Mouse (Mus musculus) hindbrain, embryonic 10.5 days (tissue): ENCODE measurements at regions not wholly inside any gene's neighbourhood (a gene's known extent, or its start where the extent isn't known, plus 50 kb on each side); places are given as distances from the start of the nearest gene placed in this dataset.

ENCODE experiments used
- DNase-seq: peaks from one replicate; pipeline ENCODE4 v3.0.0-alpha.2; 2017; ENCODE audit warnings: low spot score
- H3K27ac ChIP-seq: fragments of 300-500 bp; sonication (generic); 2 replicates; pipeline ENCODE4 v1.5.1; 2016; ENCODE audit warnings: mild to moderate bottlenecking, moderate library complexity
- H3K27me3 ChIP-seq: fragments of 300-500 bp; sonication (generic); 2 replicates; pipeline ENCODE4 v1.6.1; 2016; ENCODE audit warnings: mild to moderate bottlenecking; ENCODE audit not compliant: poor library complexity, insufficient read depth, severe bottlenecking
- H3K36me3 ChIP-seq: fragments of 300-500 bp; sonication (generic); 2 replicates; pipeline ENCODE4 v1.6.1; 2016; ENCODE audit warnings: mild to moderate bottlenecking, moderate library complexity
- H3K4me1 ChIP-seq: fragments of 300-500 bp; sonication (generic); replicated peaks from 2 replicates; pipeline ENCODE4 v1.6.1; 2016; ENCODE audit warnings: mild to moderate bottlenecking
- H3K4me3 ChIP-seq: fragments of 300-500 bp; sonication (generic); 2 replicates; pipeline ENCODE4 v1.5.1; 2016; ENCODE audit warnings: mild to moderate bottlenecking, moderate library complexity
- H3K9me3 ChIP-seq: fragments of 300-500 bp; sonication (generic); 2 replicates; pipeline ENCODE4 v1.6.1; 2016; ENCODE audit warnings: mild to moderate bottlenecking, moderate library complexity
- WGBS: fragments of 180-500 bp; shearing (Covaris S2); methylation state at CpG from one replicate; pipeline ENCODE4 v1.1.7; 2016; 5-methylcytosine and 5-hydroxymethylcytosine counted together

DNA sequence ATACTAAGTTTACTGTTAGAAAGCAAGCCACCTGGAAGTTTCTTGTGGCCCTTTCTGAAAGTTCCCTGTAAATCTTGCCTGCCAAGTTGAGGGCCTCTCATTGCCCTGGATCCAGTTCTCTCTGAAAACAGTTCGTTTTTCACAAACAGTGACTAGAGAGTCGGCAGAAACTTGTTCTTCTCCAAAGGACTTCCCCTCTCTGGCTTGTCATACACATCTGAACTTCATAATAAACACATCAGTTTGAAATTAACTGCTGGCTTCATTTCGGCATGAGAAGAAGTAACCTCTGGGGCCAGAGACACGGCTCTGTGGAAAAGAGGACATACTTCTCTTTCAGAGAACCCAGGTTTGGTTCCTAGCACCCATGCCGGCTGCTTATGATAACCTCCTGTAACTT, 110.4 kb upstream of the Sox4 start:
- Histone ChIP-seq H3K4me1 (no peaks in the 10 kb centered on the region), H3K9me3 (no peaks in the 10 kb centered on the region), H3K27ac (no peak overlapping the region), H3K27me3 (no peaks in the 10 kb centered on the region), H3K36me3 (no peaks in the 10 kb centered on the region), H3K4me3 (no peak overlapping the region)
- 87% methylated on average over 5 of the region's 5 CpGs for WGBS
- no peak for DNase-seq

DNA sequence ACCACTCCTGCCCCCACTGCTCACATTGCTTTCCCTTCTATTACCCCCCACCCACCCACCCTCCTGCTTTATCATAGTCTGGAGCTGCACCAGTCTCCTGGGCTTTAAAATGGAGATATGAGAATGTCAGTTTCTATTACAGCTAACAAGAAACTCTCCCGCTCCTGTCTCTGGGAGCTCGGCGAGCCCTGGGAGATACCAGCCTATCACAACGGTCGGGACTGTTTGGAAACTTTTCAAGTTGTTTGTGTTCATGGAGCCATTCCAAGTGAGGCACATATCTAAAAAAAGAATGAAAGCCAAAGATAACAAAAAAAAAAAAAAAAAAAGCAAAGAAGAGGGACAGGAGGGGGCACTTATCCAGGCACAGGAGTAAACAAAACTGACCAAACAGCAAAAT, 105.2 kb upstream of the Sox4 start:
- Histone ChIP-seq H3K4me1 (no peaks in the 10 kb centered on the region), H3K36me3 (no peaks in the 10 kb centered on the region), H3K4me3 (no peak overlapping the region), H3K27me3 (no peaks in the 10 kb centered on the region), H3K9me3 (no peaks in the 10 kb centered on the region), H3K27ac (no peak overlapping the region)
- 89% methylated on average over 5 of the region's 5 CpGs for WGBS
- no peak for DNase-seq

DNA sequence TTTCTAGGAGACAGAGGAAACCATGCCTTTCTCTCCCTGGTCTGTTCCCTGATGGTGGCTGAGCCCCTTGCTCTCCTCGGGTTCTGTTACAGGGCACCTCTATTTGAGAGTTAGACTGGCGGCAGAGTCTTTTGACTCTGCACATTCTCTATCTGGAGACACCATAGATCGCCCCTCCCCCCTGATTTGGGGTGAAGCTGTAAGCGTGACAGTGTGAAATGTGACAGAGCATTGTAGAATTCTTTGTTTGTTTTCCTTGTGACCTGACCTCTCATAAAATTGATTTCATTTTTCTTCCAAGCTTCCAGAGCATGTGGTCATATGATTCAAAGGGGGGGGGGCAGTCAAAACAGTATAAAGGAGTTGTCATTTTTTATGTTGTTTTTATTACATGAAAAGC, 96.2 kb upstream of the Sox4 start:
- Histone ChIP-seq H3K36me3 (no peaks in the 10 kb centered on the region), H3K27me3 (no peaks in the 10 kb centered on the region), H3K4me3 (no peak overlapping the region), H3K9me3 (no peaks in the 10 kb centered on the region), H3K27ac (no peak overlapping the region), H3K4me1 (peaks cover 13% of the 10 kb centered on the region)
- no peak for DNase-seq
- WGBS, result 38% methylated on average over 4 of the region's 4 CpGs

DNA sequence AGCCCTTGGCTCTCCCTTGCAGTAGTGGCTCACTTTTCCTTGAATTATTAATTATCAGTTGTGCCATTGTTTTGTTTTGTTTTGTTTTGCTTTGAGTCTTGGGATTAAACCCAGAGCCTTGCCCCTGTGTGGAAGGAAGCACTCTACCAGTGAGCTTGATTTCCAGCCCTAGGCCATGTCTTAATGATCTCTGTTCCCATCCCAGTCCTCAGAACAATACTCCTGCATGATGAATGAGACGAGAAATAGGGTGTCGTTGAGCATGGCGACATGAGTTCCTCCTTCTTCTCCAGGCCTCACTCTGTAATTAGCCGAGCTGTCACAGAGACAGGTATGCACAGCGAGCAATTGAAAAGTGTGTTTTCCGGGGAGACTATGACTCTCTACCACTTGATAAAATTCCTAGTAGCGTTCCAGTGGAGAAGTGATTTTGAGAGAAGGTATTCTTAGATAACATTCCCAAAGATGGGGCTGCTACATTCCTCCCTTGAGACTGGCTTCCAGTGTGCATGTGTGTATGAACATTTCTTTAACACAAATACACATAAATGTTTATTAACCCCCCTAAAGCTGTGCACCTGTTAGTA, 95.6 kb upstream of the Sox4 start:
- Histone ChIP-seq H3K4me1 (peaks cover 13% of the 10 kb centered on the region), H3K36me3 (no peaks in the 10 kb centered on the region), H3K27me3 (no peaks in the 10 kb centered on the region), H3K27ac (no peak overlapping the region), H3K4me3 (no peak overlapping the region), H3K9me3 (no peaks in the 10 kb centered on the region)
- WGBS, result 67% methylated on average over 7 of the region's 7 CpGs
- no peak for DNase-seq

DNA sequence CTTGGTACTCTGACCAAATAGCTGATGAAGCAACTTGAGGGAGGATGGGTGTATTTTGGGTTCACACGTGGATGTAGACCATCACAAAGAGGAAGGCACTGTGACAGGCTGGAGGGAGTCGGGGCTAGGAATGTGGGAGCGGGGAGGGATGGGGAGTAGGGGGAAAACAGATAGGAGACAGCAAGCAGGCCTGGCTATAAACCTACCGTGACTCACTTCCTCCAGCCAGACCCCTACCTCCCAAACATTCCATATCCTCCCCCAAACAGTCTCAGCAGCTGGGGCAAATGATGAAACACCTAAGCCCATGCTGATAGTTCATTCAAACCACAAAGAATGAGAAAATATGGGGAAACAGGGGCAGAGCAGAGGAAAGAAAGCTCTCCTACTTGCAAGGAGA, 91.1 kb upstream of the Sox4 start:
- Histone ChIP-seq H3K27ac (no peak overlapping the region), H3K27me3 (no peaks in the 10 kb centered on the region), H3K9me3 (0 out of 2 replicates have a peak, but pooled peaks cover 3% of the 10 kb centered on the region), H3K36me3 (no peaks in the 10 kb centered on the region), H3K4me1 (peaks cover 15% of the 10 kb centered on the region), H3K4me3 (no peak overlapping the region)
- 60% methylated on average over 4 of the region's 4 CpGs for WGBS
- no peak for DNase-seq

DNA sequence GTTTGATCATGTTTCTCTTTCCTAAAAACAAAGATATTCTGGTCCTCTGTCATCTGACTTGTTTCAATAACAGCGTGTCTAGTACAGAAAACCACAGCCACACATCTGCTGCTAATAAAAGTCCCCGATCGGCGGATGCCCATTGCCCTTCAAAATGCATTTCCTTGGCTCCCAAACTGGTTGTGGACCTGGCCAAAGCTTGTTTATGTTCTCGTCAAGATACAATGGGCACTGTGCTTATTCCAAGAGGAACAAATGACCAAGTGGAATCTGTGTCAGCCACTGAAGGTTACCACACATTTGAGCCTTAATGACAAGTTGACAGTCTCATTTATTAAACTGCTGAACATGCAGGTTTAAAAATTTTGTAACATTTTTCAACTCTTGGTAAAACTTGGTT, 86.8 kb upstream of the Sox4 start:
- Histone ChIP-seq H3K4me3 (no peak overlapping the region), H3K27me3 (no peaks in the 10 kb centered on the region), H3K4me1 (peaks cover 5% of the 10 kb centered on the region; the same call in 1 of the 2 replicates), H3K27ac (no peak overlapping the region), H3K36me3 (no peaks in the 10 kb centered on the region), H3K9me3 (0 out of 2 replicates have a peak, but pooled peaks cover 3% of the 10 kb centered on the region)
- no peak for DNase-seq
- WGBS, result 78% methylated on average over 5 of the region's 5 CpGs

DNA sequence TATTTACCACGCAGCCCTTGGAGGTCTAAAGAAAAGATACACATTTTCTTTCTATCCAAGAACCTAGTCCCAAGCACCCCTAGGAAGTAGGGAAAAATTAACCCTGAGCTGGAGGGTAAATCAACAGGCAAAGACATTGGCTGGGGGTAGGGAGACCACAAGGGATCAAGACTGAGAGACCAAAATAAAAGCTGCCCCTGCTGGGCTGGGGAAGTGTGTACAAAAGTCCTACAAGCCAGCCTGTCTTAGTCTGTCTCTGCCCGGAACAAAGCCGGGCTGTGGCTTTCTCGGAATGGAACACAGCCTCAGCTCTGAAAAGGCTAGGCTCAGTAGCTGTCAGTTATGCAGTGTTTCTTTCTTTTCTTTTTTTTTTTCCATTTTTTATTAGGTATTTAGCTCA, 81.4 kb upstream of the Sox4 start:
- no peak overlapping the region for H3K4me3 ChIP-seq
- H3K36me3 ChIP-seq, result no peaks in the 10 kb centered on the region
- 0 out of 2 replicates have a peak, but pooled peaks cover 3% of the 10 kb centered on the region for H3K9me3 ChIP-seq
- H3K4me1 ChIP-seq, result peaks cover 15% of the 10 kb centered on the region
- H3K27ac ChIP-seq, result peak overlapping the region; percentile 73
- no peaks in the 10 kb centered on the region for H3K27me3 ChIP-seq
- DNase-seq, result no peak
- 24% methylated on average over 4 of the region's 4 CpGs for WGBS

DNA sequence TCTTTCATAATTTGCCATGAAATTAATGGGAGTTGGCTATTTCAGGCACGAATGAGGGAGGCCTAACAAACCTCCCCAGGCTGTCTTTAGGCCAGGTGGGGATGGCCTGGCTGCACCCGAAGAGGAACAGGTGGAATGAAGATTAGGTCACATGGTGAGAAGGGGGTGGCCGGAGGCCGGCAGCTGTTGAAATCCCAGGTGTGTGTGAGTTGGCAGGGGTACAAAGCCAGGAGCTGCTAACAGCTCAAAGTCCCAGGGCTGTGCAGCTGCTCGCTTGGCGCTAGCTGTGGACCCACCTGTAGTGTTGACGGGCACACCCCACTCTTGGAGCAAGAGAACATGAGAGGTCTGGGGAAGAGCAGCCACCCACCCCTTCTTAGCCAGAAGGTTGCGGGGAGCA, 80.9 kb upstream of the Sox4 start:
- Histone ChIP-seq H3K27ac (peak overlapping the region; percentile 73), H3K4me1 (peaks cover 15% of the 10 kb centered on the region), H3K27me3 (no peaks in the 10 kb centered on the region), H3K9me3 (no peaks in the 10 kb centered on the region), H3K36me3 (no peaks in the 10 kb centered on the region), H3K4me3 (no peak overlapping the region)
- DNase-seq, result no peak
- 62% methylated on average over 8 of the region's 8 CpGs for WGBS

DNA sequence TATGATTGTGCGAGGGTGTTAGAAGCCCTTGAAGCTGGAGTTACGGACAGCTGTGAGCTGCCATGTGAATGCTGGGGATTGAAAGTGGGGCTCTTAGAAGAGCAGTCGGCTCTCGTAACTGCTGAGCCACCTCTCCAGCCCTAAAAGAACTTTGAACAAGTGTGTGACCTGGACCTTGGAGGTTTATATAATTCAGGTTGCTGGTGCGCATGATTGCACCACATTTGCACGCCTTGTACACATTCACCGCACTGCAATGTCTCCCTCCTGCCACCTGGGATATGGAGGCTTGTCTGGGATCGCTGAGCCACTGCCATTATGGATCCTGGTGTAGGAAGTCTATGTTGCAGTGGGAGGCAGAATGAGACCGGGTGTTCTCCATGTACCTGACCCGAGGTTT, 73.6 kb upstream of the Sox4 start:
- no peak for DNase-seq
- Histone ChIP-seq H3K27ac (no peak overlapping the region), H3K27me3 (no peaks in the 10 kb centered on the region), H3K36me3 (no peaks in the 10 kb centered on the region), H3K9me3 (no peaks in the 10 kb centered on the region), H3K4me1 (no peaks in the 10 kb centered on the region), H3K4me3 (no peak overlapping the region)
- 95% methylated on average over 10 of the region's 10 CpGs for WGBS

DNA sequence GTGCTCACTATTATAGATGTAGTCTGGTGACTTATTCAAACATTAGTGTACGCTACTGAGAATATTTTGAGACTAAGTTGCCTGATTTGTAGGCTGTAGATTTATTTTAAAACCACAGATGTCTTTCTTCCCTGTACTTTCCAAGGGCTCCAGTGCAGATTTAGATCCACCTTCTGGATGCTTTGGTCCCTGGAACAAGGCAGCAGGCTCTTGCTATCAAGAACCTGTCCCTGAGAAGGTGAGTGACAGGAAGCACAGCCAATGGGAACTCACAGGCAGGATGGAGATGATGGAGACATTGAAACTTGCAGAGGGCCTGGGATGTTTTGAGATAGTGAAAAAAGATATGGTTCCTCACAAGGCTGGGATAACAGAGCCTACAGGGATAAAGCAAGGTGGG, 70.0 kb upstream of the Sox4 start:
- no peaks in the 10 kb centered on the region for H3K4me1 ChIP-seq
- no peak for DNase-seq
- WGBS, result 97% methylated on average over 1 of the region's 1 CpGs
- no peaks in the 10 kb centered on the region for H3K9me3 ChIP-seq
- H3K4me3 ChIP-seq, result no peak overlapping the region
- H3K27me3 ChIP-seq, result no peaks in the 10 kb centered on the region
- H3K27ac ChIP-seq, result no peak overlapping the region
- H3K36me3 ChIP-seq, result no peaks in the 10 kb centered on the region

DNA sequence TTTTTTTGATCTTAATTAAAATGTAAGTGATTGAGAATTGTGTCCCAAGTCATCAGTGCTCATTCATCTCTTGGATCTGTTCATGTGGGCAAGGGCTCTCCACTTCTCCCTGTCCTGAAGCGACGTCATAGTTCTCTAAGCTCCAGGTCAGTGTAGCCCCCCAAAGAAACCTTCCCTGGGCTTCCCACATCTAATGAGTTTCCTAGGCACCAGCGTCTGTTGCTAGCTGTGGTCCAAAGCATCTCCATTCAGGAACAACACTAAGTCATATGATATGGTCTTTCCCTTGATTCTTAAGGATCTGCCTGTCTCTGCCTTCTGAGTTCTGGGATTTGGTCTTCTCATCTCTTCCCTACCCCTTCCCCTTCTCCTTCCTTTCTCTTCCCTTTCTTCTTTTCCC, 66.3 kb upstream of the Sox4 start:
- H3K4me1 ChIP-seq, result peaks cover 17% of the 10 kb centered on the region
- no peak for DNase-seq
- 94% methylated on average over 3 of the region's 3 CpGs for WGBS

DNA sequence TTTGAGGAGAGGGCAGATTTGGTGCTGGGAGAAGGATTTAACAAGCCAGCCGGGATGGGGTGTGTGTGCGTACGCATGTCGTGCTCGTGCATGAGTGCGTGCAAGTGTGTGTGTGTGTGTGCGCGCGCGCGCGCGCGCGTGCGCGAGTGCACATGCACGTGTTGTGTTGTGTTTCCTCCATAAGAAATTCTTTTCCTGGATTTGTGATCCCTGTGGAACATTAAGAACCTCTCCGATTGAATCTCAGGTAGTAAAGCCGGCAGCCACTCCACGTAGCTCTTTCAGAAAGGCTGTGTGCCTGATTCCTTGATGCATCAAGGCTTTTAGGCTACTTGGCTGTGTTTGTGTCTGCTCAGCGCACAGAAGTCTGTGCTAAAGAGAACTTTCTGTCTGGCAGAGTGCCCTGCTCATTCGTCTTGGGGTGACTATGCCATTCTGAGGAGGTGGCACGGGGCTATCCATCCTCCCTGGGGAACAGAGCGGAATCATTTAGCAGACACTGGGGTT, 62.7 kb upstream of the Sox4 start:
- no peaks in the 10 kb centered on the region for H3K9me3 ChIP-seq
- no peak overlapping the region for H3K4me3 ChIP-seq
- 87% methylated on average over 25 of the region's 25 CpGs for WGBS
- peak overlapping the region; percentile 30 for H3K27ac ChIP-seq
- H3K4me1 ChIP-seq, result peaks cover 27% of the 10 kb centered on the region
- H3K36me3 ChIP-seq, result no peaks in the 10 kb centered on the region
- no peaks in the 10 kb centered on the region; the same call in 1 of the 2 replicates for H3K27me3 ChIP-seq
- DNase-seq, result peak; percentile 13

More for the DNA sequence above, 66.3 kb upstream of the Sox4 start:
- Histone ChIP-seq H3K27ac (no peak overlapping the region), H3K27me3 (no peaks in the 10 kb centered on the region), H3K36me3 (no peaks in the 10 kb centered on the region), H3K4me3 (no peak overlapping the region), H3K9me3 (no peaks in the 10 kb centered on the region)

DNA sequence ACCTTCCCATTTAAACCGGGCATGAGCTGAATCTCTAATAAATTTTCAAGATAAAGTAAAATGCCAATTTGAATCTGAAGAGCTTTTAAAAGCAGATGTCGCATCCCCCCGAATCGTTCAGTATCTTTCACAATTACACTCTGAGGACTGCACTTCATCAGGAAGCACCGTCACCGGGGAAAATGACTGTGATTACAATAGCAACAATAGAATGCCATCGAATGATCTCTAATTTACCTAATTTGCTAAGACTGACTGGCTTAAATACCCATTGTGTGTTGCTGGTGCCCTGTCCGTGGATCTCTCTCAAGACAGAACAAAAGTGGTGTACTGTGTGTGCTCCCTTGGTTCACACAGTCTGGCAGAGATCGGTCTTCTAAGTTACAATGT, 62.1 kb upstream of the Sox4 start:
- Histone ChIP-seq H3K4me1 (peaks cover 27% of the 10 kb centered on the region), H3K27me3 (no peaks in the 10 kb centered on the region; the same call in 1 of the 2 replicates), H3K4me3 (peak overlapping the region; percentile 28), H3K9me3 (no peaks in the 10 kb centered on the region), H3K36me3 (no peaks in the 10 kb centered on the region), H3K27ac (peak overlapping the region; percentile 53; the same call in 1 of the 2 replicates)
- 44% methylated on average over 9 of the region's 9 CpGs for WGBS
- DNase-seq, result no peak
